Mouse (Mus musculus): ENCODE data around the gene Ets1. TPM values are rescaled to one million over a fixed set of nuclear protein-coding genes. Genes with fewer than 3 reads are reported as not detected.

The Ets1 gene
- polyA plus RNA-seq, 1 experiment from 2014 or later = 48.3 TPM

DNA sequence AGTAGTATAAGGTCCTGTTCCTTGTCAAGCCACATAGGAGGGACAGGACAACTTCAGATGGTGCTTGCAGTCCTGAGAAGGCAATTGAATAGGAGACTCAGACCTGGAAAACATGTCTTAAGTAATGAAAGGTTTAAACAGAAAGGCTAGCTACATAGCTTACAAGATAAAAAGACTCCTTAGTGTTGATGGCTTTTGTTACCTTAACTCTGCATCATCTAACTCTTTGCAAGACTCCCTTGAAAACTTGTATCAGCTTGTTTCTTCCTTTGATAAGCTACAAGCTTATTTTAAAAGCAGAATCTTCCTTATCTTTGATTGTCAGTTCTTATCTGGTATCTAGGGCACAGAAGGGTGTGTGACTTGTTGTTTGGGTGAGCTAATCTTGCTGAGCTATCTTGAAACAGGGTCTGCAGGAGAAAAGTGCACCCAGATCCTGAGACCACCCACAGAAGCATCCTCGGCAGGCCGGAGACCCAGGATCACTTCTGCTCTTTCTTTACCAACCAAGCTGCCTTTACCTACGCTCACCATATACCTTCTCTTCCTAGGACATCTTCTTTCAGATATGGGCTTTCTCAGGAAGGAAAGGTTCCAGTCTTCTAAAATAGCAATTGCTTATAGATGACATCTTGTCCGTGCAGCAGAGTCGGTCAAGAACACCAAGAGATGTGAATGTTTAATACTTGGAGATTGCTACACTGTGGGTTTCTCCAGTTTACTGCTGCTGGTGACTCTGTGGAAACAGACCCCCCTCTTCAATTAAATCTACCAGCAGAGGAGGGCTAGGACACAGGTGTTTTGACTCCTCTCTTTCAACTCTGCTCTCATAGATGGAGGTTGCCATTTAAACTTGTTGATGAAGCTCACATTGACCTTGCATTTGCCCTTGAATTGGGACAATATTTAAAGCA lies 19.2 kb upstream of the Ets1 start:
- ATAC-seq = no peak
- no peaks in the 10 kb centered on the region for H3K27me3 ChIP-seq
- TF ChIP-seq CTCF (IDR thresholded peaks at IDR 0.05) = no peak
- ChIA-PET CTCF (interaction anchor here (2.6 kb wide), 1 partner anchor 9 kb away, joined by 5 read pairs; no protein-coding TSS in a partner anchor), POLR2A (interaction anchor here (0.6 kb wide), 1 partner anchor 93 kb away, joined by 3 read pairs; no protein-coding TSS in a partner anchor)
- in situ Hi-C loops (cut with MboI; ENCODE audit: low pct_unique_long_range_greater_than_20kb) = no loop called here
- no peak for DNase-seq (ENCODE audit: low read depth, low spot score)

DNA sequence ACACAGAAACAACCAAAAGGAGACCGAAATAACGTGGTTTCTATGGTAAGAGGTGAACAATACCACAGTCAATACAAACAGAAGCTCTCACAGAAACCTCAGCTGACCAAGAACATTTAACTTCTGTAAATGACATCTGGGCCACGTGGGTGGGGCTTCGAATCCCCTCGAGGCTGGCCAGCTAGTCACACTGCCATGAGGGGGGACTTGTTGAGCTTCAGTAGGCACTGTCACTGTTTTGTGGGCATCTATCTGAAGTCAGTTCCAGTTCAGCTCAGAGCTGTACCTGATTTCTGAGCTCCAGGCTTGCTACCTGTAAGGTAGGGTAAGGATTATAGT lies 18.6 kb upstream of the Ets1 start:
- ChIA-PET POLR2A (interaction anchor here (0.6 kb wide), 1 partner anchor 93 kb away, joined by 3 read pairs; no protein-coding TSS in a partner anchor), CTCF (interaction anchor here (2.6 kb wide), 1 partner anchor 9 kb away, joined by 5 read pairs; no protein-coding TSS in a partner anchor)
- ATAC-seq (no peak), DNase-seq (ENCODE audit: low read depth, low spot score) (no peak)
- no peak for TF ChIP-seq CTCF (IDR thresholded peaks at IDR 0.05)
- in situ Hi-C loops (cut with MboI; ENCODE audit: low pct_unique_long_range_greater_than_20kb) = no loop called here
- H3K27me3 ChIP-seq = no peaks in the 10 kb centered on the region

DNA sequence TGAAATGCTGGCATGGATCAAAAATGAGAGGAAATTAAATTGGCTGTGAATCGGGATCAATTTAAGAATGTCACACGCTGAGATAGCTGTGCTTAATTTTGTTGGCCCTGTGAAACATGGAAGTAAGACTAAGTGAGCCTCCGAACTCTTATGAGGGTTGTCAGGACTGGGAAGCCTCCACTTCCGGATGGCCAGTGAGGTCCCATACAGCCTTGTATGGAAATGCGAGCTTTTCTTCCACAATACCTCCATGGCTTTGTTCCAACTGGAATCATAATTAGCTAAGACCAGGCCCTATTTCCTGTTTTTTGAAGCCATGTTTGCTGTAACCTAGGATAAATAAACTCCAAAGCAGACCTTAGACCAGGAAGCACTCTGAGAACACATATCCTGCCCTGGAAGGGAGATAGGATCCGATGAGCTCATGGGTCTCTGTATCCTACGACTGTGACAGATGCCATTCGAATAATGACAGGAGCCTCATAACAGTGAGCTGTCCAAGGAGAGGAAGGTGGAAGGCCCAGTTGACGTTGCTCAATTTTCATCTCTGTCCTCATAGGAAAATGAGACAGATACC lies 17.4 kb upstream of the Ets1 start:
- TF ChIP-seq CTCF (IDR thresholded peaks at IDR 0.05) = no peak
- no peaks in the 10 kb centered on the region for H3K27me3 ChIP-seq
- DNase-seq (ENCODE audit: low read depth, low spot score) (no peak), ATAC-seq (no peak)
- POLR2A ChIA-PET = interaction anchor here (0.7 kb wide), 1 partner anchor 98 kb away, joined by 3 read pairs; no protein-coding TSS in a partner anchor
- CTCF ChIA-PET = no interaction called here
- in situ Hi-C loops (cut with MboI; ENCODE audit: low pct_unique_long_range_greater_than_20kb) = no loop called here

DNA sequence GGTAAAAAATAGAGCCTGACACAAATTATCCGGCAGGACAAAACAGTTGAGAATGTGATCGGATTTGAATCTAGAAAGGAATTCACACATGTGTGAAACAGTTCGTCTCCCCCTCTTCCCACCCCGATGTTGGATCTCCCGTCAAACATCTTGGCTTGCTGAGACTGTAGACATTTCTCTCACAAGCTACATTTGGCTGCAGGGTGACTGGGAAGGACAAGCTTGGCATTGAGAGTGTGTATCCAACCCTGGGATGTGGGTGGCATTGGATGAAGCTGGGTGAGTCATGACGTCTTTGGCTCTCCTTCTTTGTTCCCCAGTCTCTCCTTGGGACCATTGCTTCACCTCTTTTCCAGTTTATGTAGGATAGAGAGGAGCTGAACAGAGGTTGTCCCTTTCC lies 16.4 kb upstream of the Ets1 start:
- no peaks in the 10 kb centered on the region for H3K27me3 ChIP-seq
- no peak for TF ChIP-seq CTCF (IDR thresholded peaks at IDR 0.05)
- ATAC-seq = no peak
- in situ Hi-C loops (cut with MboI; ENCODE audit: low pct_unique_long_range_greater_than_20kb) = no loop called here
- ChIA-PET CTCF (no interaction called here), POLR2A (no interaction called here)
- DNase-seq (ENCODE audit: low read depth, low spot score) = no peak

DNA sequence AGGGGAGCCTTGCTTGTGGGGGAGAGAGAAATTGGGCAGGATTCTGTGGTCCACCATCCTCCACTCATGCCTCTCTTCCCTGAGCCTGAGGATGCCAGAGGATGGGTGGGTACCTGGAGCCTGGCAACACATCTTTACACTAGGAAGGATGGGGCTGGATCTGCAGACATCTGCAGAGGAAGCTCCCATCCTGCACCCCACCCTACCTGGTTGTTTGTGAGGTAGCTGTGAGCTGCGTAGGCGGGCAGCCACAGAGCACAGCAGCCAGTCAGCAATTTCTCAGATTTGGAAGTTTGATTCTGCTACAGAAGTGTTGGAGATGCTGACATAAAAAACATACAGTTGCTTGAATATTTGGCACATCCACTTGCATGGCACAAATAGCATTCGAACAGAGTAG lies 15.6 kb upstream of the Ets1 start:
- TF ChIP-seq CTCF (IDR thresholded peaks at IDR 0.05) = no peak
- CTCF ChIA-PET = no interaction called here
- ATAC-seq (no peak), DNase-seq (ENCODE audit: low read depth, low spot score) (no peak)
- in situ Hi-C loops (cut with MboI; ENCODE audit: low pct_unique_long_range_greater_than_20kb) = no loop called here
- POLR2A ChIA-PET = interaction anchor here (0.6 kb wide), 1 partner anchor 14 kb away, joined by 3 read pairs; no protein-coding TSS in a partner anchor
- H3K27me3 ChIP-seq = no peaks in the 10 kb centered on the region

DNA sequence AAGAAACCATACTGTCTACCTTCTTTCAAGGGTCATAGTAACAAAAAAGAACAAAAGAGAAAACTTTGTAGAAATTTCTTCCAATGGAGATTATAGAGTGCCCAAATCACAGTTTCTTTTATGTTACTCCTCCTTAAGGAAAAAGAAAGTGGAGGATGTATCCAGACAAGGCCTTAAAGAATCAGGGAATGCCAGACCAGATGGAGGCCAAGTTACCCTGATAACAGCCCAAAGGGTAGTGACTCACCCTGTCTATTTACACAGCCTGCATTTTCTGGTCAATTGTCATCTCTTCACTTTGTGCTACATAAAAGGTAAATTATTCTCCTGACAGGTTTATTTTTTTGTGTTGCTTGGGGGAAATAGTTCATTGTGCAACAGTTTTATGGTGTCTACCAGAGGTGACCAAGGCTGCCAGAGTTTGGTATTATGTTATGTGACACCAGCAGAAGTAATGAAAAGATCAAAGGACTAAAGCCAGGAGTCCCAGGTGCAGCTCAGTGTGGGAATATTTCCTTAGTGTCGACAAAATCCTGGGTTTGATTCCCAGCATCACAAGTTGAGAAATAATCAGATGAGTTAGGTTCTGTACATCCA lies 6.5 kb upstream of the Ets1 start:
- ChIA-PET CTCF (no interaction called here), POLR2A (no interaction called here)
- in situ Hi-C loops (cut with MboI; ENCODE audit: low pct_unique_long_range_greater_than_20kb) = no loop called here

DNA sequence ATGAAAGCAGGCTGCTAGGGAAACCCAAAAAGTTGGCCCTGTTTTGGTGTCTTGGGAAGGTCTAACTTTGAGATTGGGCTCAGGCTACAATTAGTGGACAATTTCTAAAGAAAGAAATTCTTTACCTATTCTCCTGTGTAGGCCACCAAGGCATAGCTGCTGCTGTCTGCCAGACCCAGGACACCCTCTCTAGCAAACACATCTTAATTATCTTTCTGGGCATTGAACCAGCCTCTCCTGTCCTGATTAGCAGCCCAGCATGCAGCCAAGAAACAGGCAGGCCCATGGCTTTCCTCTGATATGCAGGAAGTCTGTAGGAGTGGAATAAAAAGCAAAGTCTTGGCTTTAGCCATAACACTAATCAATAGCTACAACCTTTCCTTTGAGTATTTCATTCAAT lies 4.7 kb upstream of the Ets1 start:
- in situ Hi-C loops (cut with MboI; ENCODE audit: low pct_unique_long_range_greater_than_20kb) = no loop called here
- ChIA-PET POLR2A (no interaction called here), CTCF (no interaction called here)
- no peaks in the 10 kb centered on the region for H3K27me3 ChIP-seq
- DNase-seq (ENCODE audit: low read depth, low spot score) = no peak
- no peak for ATAC-seq
- TF ChIP-seq CTCF (IDR thresholded peaks at IDR 0.05) = no peak

More for the DNA sequence above, 6.5 kb upstream of the Ets1 start:
- TF ChIP-seq CTCF (IDR thresholded peaks at IDR 0.05) = no peak
- DNase-seq (ENCODE audit: low read depth, low spot score) = peak; percentile 61
- ATAC-seq = peak; percentile 54
- no peaks in the 10 kb centered on the region for H3K27me3 ChIP-seq

DNA sequence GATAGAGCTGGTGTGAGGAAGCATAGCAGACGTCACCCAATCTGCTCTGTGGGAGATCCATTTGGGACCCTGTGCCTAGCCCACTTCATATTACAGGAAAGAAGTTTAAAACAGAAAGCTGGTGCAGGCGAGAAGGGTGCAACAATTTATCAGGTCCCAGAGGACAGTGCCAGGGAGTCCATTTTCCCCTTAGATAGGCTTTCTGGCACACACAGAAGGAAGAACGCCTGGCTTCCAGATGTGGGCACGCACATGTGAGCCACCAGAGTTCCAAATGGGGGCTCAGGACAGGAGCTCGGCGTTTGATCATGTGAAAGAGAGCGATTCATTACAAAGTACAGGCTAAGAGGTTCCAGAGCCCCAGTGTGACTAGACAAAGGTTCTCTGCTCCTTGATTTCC lies 3.8 kb upstream of the Ets1 start:
- CTCF ChIA-PET = no interaction called here
- no peak for TF ChIP-seq CTCF (IDR thresholded peaks at IDR 0.05)
- POLR2A ChIA-PET = no interaction called here
- no peak for DNase-seq (ENCODE audit: low read depth, low spot score)
- no peak for ATAC-seq
- H3K27me3 ChIP-seq = no peaks in the 10 kb centered on the region
- in situ Hi-C loops (cut with MboI; ENCODE audit: low pct_unique_long_range_greater_than_20kb) = no loop called here

DNA sequence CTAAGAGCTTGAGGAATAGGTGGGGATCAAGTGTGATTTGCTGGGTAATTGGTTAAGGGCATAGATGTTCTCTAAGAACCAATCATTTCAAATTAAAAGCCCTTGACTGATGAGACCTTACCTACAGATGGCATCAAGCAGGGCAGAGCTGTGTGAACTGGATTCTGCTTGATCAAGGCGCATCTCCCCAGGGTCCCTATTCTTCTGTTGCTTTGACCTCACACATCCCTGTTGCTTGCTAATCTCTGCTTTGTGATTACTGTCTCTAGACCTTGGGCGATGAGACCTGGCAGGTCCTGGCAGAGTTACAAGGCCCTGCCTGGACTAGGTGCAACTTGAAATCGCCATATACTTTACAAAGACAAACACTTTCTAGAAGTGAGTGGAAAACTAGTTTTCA lies 9.0 kb downstream of the Ets1 start:
- CTCF ChIA-PET = no interaction called here
- POLR2A ChIA-PET = no interaction called here
- TF ChIP-seq CTCF (IDR thresholded peaks at IDR 0.05) = no peak
- ATAC-seq = no peak
- DNase-seq (ENCODE audit: low read depth, low spot score) = no peak
- H3K27me3 ChIP-seq = no peaks in the 10 kb centered on the region
- in situ Hi-C loops (cut with MboI; ENCODE audit: low pct_unique_long_range_greater_than_20kb) = no loop called here

DNA sequence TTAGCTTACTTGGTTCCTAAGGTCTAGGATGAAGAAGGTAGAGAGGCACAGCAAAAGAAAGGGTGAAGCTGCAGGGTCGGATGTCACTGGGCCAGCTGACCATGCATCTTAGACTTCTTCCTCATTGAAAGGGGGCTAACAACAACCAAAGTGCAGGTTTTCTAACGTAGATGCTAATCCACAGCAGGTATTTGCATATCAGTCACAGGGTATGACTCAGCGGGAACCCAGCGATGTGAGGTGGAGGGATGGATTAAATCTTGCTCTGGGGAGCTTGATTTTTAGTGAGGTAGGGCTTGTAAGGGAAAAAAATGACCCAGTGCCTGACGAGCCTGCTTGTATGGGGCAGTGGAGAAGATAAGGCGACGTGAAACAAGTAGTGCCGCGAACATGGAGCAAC lies 9.5 kb downstream of the Ets1 start:
- in situ Hi-C loops (cut with MboI; ENCODE audit: low pct_unique_long_range_greater_than_20kb) = no loop called here
- no peak for TF ChIP-seq CTCF (IDR thresholded peaks at IDR 0.05)

More for the DNA sequence above, 9.5 kb downstream of the Ets1 start:
- DNase-seq (ENCODE audit: low read depth, low spot score) (no peak), ATAC-seq (no peak)
- POLR2A ChIA-PET = no interaction called here
- no peaks in the 10 kb centered on the region for H3K27me3 ChIP-seq
- CTCF ChIA-PET = no interaction called here
